Mouse (Mus musculus) liver, embryonic 14.5 days (tissue): ENCODE results near the gene Dock1.

Source experiments
- CTCF ChIP-seq: IDR thresholded peaks from 2 replicates; pipeline ENCODE4 v1.5.1; 2016; ENCODE audit warnings: antibody characterized with exemption, low read depth, control low read depth
- EP300 ChIP-seq: IDR thresholded peaks from 2 replicates; pipeline ENCODE4 v1.6.1; 2016; ENCODE audit warnings: antibody characterized with exemption, low read depth

DNA sequence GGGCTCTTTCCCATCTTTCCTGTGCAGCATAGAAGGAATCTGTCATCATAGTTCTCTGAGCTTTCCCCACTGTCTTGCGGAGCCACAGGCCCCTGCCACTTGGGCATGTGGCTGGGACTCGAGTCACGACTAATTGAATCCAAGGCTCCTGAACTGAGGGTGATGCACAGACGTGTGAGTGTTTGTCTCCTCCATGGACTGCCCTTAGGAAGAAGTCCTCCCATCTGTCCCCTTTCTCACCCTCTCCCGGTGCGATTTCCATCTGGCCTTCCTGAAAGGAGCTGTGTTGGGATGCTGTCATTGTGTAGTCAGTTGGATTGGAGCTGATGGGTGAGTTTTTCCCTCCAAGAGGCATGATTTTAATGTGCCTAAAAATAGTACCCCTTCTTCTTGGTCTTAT, 136.3 kb downstream of the Dock1 start:
- TF ChIP-seq CTCF, result no peak
- TF ChIP-seq EP300, result no peak
